Mouse (Mus musculus): ENCODE measurements around the gene Wbp2. TPM values are rescaled to one million over a fixed set of nuclear protein-coding genes. Genes with fewer than 3 reads are reported as not detected.

Wbp2 gene
- polyA plus RNA-seq (2012; rRNA removed), result 288 and 314 TPM in 2 replicates

DNA sequence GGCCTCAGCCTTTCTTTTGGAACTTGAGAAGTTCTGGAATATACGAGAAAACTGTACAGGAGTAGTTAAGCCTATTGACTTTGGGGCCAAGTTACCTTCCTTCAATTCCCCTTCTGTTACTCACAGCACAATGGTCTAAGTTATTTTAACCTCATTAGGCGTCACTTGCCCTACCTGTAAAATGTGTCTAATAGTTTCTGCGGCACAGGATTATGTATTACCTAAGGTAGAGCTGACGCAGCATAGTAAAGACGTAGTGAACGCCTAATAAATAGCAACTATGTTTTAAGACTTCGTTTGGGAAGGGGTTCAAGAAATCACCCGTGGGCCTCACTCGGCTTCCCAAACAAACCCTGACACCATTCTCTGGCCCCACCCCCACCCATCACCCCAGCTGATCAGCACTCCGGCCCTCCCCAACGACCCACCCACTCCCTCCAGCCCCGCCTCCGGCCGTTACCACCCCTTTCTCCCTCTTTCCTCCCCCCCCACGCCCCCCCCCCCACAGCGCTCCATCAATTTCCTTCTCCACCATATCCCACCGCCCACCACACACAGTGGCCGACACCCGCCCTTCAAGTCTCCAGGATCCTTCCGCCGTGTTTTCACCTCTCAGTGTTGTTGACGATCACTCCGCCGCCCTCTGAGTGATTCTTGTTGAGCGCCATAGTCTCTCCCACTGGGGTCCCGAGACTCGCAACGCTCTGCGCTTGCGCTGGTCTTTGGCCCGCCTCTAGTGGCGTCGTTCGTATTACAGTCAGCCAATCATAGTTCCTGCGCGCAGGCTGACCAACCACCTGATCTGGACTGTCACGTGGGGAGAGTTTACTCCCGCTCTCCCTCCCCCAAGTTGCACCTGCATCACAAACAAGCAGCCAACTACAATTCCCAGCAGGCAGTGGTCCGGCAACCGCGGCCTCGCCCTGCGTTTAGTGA lies at the start of gene Wbp2:
Gene Wbp2 (minus strand): TSS at position 738 of the 936 bp plus-strand sequence.
- H3K27ac ChIP-seq (ENCODE audit: control insufficient read depth, insufficient read depth, low read length), result peak within 1 kb of the TSS; percentile 74
- H3K4me1 ChIP-seq (replicated peaks; ENCODE audit: control insufficient read depth, insufficient read depth, low read length), result peaks cover 9% of the 10 kb centered on the region
- H3K27me3 ChIP-seq (ENCODE audit: control insufficient read depth, insufficient read depth, low read length), result no peaks in the 10 kb centered on the region
- peak within 1 kb of the TSS; percentile 62 for H3K4me3 ChIP-seq (ENCODE audit: control insufficient read depth, insufficient read depth, low read length)
- TF ChIP-seq POLR2A (IDR thresholded peaks at IDR 0.05; ENCODE audit: control insufficient read depth, extremely low read depth, insufficient read depth, low read length, poor library complexity) (peak; percentile 84), CTCF (IDR thresholded peaks at IDR 0.05; ENCODE audit: borderline replicate concordance, control insufficient read depth, extremely low read depth, insufficient read depth, low read length, poor library complexity) (peak; percentile 62)
- peaks cover 18% of the 10 kb centered on the region for H3K36me3 ChIP-seq (ENCODE audit: control insufficient read depth, insufficient read depth, low read length)
- peak; percentile 96 for DNase-seq
- WGBS, result 3% methylated on average over 40 of the region's 43 CpGs

DNA sequence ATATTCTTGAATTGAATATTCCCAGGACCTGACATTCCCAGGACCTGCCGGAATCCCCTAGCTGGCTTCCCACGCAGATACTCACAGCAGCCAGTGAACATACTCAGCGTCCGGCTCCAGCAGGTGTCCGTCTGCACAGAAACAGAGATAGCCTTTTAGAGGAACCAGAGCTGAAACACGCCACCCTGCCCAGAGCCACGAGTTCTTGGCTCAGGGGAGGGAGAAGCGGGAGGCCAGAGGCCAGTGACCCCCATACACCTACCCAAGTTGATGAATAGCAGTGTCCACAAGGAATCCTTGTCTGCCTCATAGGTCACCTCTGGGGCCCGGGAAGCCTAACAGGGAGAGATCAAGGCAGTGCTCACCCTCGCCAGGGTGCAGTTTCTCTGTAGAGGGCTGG lies 47.4 kb upstream of the Wbp2 start:
- WGBS, result 95% methylated on average over 10 of the region's 10 CpGs
- Histone ChIP-seq H3K4me1 (replicated peaks; ENCODE audit: control insufficient read depth, insufficient read depth, low read length) (peaks cover 35% of the 10 kb centered on the region), H3K36me3 (ENCODE audit: control insufficient read depth, insufficient read depth, low read length) (no peaks in the 10 kb centered on the region), H3K4me3 (ENCODE audit: control insufficient read depth, insufficient read depth, low read length) (no peak overlapping the region), H3K27ac (ENCODE audit: control insufficient read depth, insufficient read depth, low read length) (no peak overlapping the region), H3K27me3 (ENCODE audit: control insufficient read depth, insufficient read depth, low read length) (no peaks in the 10 kb centered on the region)
- no peak for TF ChIP-seq POLR2A (IDR thresholded peaks at IDR 0.05; ENCODE audit: control insufficient read depth, extremely low read depth, insufficient read depth, low read length, poor library complexity)
- no peak for TF ChIP-seq CTCF (IDR thresholded peaks at IDR 0.05; ENCODE audit: borderline replicate concordance, control insufficient read depth, extremely low read depth, insufficient read depth, low read length, poor library complexity)
- no peak for DNase-seq

DNA sequence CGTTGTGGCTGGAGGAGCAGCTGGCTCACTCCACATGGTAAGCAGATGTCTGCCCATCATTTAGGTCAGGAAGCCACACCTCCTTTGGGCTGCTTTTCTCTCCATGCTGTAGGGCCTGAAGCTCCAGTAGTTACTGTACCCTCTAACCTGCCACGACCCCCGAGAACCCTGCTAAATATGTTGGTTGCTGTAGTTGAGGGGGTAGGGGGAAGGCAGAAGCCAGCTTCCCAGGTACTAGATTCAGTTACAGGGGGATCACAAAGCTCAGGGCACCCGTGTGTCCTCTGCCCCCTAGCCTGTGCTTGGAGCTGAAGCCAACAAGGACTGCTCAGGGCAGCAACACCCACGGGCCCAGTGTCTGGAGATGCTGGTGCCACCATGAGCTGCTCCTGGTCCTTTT lies 46.7 kb upstream of the Wbp2 start:
- no peak for DNase-seq
- H3K4me3 ChIP-seq (ENCODE audit: control insufficient read depth, insufficient read depth, low read length), result no peak overlapping the region
- no peak overlapping the region for H3K27ac ChIP-seq (ENCODE audit: control insufficient read depth, insufficient read depth, low read length)
- H3K4me1 ChIP-seq (replicated peaks; ENCODE audit: control insufficient read depth, insufficient read depth, low read length), result peaks cover 33% of the 10 kb centered on the region
- H3K36me3 ChIP-seq (ENCODE audit: control insufficient read depth, insufficient read depth, low read length), result no peaks in the 10 kb centered on the region
- no peaks in the 10 kb centered on the region for H3K27me3 ChIP-seq (ENCODE audit: control insufficient read depth, insufficient read depth, low read length)
- WGBS, result 56% methylated on average over 5 of the region's 5 CpGs
- TF ChIP-seq CTCF (IDR thresholded peaks at IDR 0.05; ENCODE audit: borderline replicate concordance, control insufficient read depth, extremely low read depth, insufficient read depth, low read length, poor library complexity) (no peak), POLR2A (IDR thresholded peaks at IDR 0.05; ENCODE audit: control insufficient read depth, extremely low read depth, insufficient read depth, low read length, poor library complexity) (no peak)

DNA sequence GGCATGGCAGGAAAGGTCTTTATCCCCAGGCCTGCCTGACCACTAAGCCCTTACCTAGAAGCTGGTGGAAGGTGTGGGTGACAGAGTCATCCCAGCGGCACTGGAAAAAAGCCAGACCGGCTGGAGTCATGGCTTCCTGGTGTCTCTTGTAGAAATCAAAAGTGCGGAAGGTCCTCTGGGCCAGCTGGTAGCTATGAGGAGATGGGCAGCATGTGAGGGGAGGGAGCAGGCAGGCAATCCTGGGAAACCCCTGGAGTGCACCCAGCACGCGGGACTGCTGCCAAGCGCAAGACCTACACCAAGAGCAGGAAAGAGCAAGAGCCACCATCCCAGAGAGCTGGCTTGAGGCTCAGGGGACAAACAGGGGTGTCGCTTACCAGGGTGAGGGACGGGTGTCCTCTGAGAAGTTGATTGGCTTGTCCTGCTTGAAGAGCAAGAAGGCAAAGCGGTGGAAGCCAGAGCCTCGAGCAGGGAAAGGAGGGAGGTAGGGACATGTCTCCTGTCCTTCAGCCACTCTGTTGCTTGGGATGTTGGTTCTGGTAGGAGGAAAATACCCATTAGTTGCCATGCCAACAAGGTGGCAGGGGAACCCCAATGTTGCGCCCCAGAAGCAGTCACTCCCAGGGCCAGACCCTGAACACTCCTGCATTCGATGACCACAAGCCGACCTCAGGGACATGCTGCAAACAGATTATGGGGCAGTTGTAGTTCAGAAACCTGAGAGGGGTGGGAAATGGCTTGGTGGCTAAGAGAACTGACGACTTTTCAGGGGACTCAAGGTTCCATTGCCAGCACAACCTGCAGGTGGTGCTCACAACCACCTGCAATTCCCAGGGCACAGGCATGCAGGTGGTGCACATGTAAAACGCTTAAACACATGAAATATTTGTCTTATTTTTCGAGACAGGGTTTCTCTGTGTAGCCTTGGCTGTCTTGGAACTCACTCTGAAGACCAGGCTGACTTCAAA lies 45.9 kb upstream of the Wbp2 start:
- Histone ChIP-seq H3K4me1 (replicated peaks; ENCODE audit: control insufficient read depth, insufficient read depth, low read length) (peaks cover 29% of the 10 kb centered on the region), H3K4me3 (ENCODE audit: control insufficient read depth, insufficient read depth, low read length) (no peak overlapping the region), H3K27ac (ENCODE audit: control insufficient read depth, insufficient read depth, low read length) (no peak overlapping the region), H3K27me3 (ENCODE audit: control insufficient read depth, insufficient read depth, low read length) (no peaks in the 10 kb centered on the region), H3K36me3 (ENCODE audit: control insufficient read depth, insufficient read depth, low read length) (no peaks in the 10 kb centered on the region)
- TF ChIP-seq CTCF (IDR thresholded peaks at IDR 0.05; ENCODE audit: borderline replicate concordance, control insufficient read depth, extremely low read depth, insufficient read depth, low read length, poor library complexity), result peak; percentile 17; the same call in 1 of the 2 replicates
- no peak for TF ChIP-seq POLR2A (IDR thresholded peaks at IDR 0.05; ENCODE audit: control insufficient read depth, extremely low read depth, insufficient read depth, low read length, poor library complexity)
- no peak for DNase-seq
- 73% methylated on average over 16 of the region's 16 CpGs for WGBS

DNA sequence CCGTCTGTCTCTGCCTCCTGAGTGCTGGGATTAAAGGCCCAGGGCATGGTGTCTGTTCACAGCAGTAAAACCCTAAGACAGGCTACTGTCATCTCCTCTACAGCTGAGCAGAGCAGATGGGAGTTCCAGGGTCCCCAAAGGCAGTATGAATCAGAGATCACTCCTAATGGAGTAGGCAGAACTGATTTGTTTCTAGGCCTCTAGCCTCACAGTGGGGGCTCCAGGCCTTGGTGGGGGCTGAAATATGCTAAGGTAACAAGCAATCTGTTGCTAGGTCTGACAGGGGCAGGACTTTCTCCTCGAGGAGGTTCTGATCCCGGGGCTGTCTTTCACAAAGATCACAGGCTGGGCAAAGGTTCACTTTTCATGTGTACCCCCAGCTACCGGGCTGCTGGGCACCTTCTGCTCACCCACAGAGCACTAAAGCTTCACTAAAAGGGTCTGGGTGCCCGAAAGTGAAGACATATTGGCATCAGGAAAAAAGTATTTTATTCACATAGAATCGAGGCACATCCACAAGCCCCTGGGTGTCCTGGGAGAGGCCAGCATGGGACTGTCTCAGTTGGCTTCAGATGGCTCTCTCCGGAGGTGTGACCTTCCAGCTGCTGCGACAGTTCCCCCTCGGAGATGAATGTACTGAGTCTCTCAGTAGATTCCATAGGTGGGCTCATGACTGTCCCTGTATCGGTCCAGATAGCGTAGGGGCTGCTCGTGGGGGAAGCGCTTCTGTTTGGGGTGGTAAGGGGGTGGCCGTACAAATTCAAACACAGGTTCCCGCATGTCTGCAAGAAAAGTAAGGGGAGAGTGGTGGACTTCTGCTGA lies 44.8 kb upstream of the Wbp2 start:
- Histone ChIP-seq H3K27ac (ENCODE audit: control insufficient read depth, insufficient read depth, low read length) (peak overlapping the region; percentile 85), H3K36me3 (ENCODE audit: control insufficient read depth, insufficient read depth, low read length) (peaks cover 3% of the 10 kb centered on the region; the same call in 1 of the 2 replicates), H3K27me3 (ENCODE audit: control insufficient read depth, insufficient read depth, low read length) (no peaks in the 10 kb centered on the region), H3K4me1 (replicated peaks; ENCODE audit: control insufficient read depth, insufficient read depth, low read length) (peaks cover 28% of the 10 kb centered on the region), H3K4me3 (ENCODE audit: control insufficient read depth, insufficient read depth, low read length) (peak overlapping the region; percentile 66)
- 89% methylated on average over 15 of the region's 15 CpGs for WGBS
- DNase-seq, result no peak
- TF ChIP-seq CTCF (IDR thresholded peaks at IDR 0.05; ENCODE audit: borderline replicate concordance, control insufficient read depth, extremely low read depth, insufficient read depth, low read length, poor library complexity), result no peak

Data from thymus, adult 2 months (tissue).